Mouse (Mus musculus): ENCODE measurements at regions not wholly inside any gene's neighbourhood (a gene's known extent, or its start where the extent isn't known, plus 50 kb on each side); places are given as distances from the start of the nearest gene placed in this dataset.

DNA sequence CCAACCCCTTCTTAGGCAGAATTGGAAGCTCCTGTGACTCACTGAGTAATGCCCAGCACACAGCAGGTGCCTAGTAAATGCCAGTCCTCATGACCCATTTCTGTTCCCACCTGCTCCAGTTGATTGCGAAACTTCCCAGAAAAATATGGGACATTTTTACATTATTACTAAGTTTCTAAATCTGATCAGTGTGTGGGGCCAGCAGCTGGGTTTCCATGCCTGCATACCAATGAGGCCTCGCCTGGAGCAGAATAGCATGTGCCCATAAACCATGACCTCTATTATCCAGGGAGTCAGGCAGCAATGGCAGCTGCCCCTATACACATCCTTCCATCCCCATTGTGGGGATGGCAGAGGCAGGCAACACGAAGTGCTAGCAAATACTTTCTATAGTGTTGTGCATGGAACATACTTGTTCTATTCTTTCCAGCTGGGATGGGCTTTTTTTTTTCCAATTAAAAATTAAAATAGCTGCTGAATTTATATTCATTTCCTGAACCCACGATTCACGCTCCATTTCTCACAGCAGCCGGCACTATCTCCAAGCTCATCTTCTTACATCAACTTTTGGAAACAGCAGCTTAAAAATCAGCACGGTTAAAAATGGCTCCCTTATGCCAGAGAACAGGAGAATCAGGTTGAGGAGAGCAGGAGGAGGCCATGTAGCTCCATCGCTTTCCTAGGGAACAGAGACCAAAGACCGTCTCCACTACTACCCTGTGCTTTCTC is 214.5 kb upstream of the Eif4g2 start:
- H3K36me3 ChIP-seq (ENCODE audit: control insufficient read depth, insufficient read depth, low read length) = no peaks in the 10 kb centered on the region
- ATAC-seq = no peak
- H3K9ac ChIP-seq (ENCODE audit: low read depth, low read length) = no peak overlapping the region
- WGBS = 79% methylated on average over 9 of the region's 9 CpGs
- no peaks in the 10 kb centered on the region for H3K27me3 ChIP-seq (replicated peaks; ENCODE audit: control insufficient read depth, insufficient read depth, low read length)
- H3K27ac ChIP-seq (ENCODE audit: low read length) = no peak overlapping the region
- no peaks in the 10 kb centered on the region for H3K9me3 ChIP-seq (ENCODE audit: control insufficient read depth, low read length)
- no peak overlapping the region for H3K4me3 ChIP-seq (ENCODE audit: low read length)
- no peak overlapping the region for H3K4me2 ChIP-seq (ENCODE audit: low read depth, low read length)
- H3K4me1 ChIP-seq (ENCODE audit: control insufficient read depth, insufficient read depth, low read length) = no peaks in the 10 kb centered on the region

DNA sequence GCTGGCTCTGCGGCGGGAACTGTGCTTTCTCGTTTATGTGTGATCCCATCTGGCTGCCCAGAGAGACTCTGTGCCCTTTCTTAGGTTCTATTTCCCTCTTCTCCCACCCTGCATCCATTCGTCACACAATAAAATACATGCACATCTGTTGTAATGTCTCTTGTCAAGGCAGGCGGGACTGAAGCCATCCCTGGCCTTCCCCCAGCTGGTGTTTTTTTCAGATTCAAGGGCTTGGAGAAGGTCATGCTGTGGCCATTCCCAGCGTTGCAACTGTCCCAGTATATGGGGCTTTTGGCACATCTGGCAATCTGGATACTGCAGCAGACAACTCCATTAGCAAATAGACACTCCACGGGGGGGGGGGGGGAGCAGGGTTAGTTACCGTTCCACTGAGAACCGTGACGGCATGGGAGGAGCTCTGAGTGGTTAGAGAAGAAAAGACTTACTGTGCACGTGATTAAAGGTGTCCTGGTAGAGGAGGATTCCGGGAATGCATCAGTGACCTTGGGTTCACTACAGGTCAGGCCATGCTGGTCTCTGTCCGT is 200.7 kb upstream of the Eif4g2 start:
- Histone ChIP-seq H3K36me3 (ENCODE audit: control insufficient read depth, insufficient read depth, low read length) (no peaks in the 10 kb centered on the region), H3K4me2 (ENCODE audit: low read depth, low read length) (no peak overlapping the region), H3K9me3 (ENCODE audit: control insufficient read depth, low read length) (no peaks in the 10 kb centered on the region), H3K4me1 (ENCODE audit: control insufficient read depth, insufficient read depth, low read length) (no peaks in the 10 kb centered on the region), H3K27me3 (replicated peaks; ENCODE audit: control insufficient read depth, insufficient read depth, low read length) (no peaks in the 10 kb centered on the region), H3K4me3 (ENCODE audit: low read length) (no peak overlapping the region), H3K27ac (ENCODE audit: low read length) (no peak overlapping the region), H3K9ac (ENCODE audit: low read depth, low read length) (no peak overlapping the region)
- WGBS = 47% methylated on average over 13 of the region's 13 CpGs
- no peak for ATAC-seq

- Histone ChIP-seq H3K4me1 (ENCODE audit: control insufficient read depth, insufficient read depth, low read length) (no peaks in the 10 kb centered on the region), H3K9me3 (ENCODE audit: control insufficient read depth, low read length) (no peaks in the 10 kb centered on the region), H3K4me2 (ENCODE audit: low read depth, low read length) (no peak overlapping the region), H3K27me3 (replicated peaks; ENCODE audit: control insufficient read depth, insufficient read depth, low read length) (no peaks in the 10 kb centered on the region), H3K9ac (ENCODE audit: low read depth, low read length) (no peak overlapping the region), H3K4me3 (ENCODE audit: low read length) (no peak overlapping the region), H3K27ac (ENCODE audit: low read length) (no peak overlapping the region), H3K36me3 (ENCODE audit: control insufficient read depth, insufficient read depth, low read length) (no peaks in the 10 kb centered on the region)
- 51% methylated on average over 8 of the region's 8 CpGs for WGBS
- ATAC-seq = no peak
Observed at GRCm38 (mm10) chr7:111282314-111282713, 199.5 kb upstream of the Eif4g2 start.

DNA sequence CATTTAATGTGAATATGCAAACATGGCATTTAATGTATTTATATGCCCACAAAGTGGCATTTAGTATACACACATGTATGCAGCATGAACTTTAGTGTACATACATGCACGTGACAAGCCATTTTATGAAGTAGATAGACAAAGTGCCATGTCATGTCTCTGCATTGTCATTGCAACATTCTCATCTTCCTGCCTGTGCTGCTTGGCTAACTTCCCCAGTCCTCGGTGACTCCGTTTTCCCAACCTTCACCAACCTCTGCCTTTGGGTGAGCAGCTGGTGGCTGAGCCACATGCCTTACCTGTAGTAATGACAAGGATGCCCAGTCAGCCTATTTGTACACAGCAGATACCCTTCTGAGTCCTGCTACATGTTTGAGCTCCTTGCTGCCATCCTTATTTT is 194.9 kb upstream of the Eif4g2 start:
- Histone ChIP-seq H3K4me1 (ENCODE audit: control insufficient read depth, insufficient read depth, low read length) (no peaks in the 10 kb centered on the region), H3K36me3 (ENCODE audit: control insufficient read depth, insufficient read depth, low read length) (no peaks in the 10 kb centered on the region), H3K27me3 (replicated peaks; ENCODE audit: control insufficient read depth, insufficient read depth, low read length) (no peaks in the 10 kb centered on the region), H3K27ac (ENCODE audit: low read length) (no peak overlapping the region), H3K4me2 (ENCODE audit: low read depth, low read length) (no peak overlapping the region), H3K9ac (ENCODE audit: low read depth, low read length) (no peak overlapping the region), H3K9me3 (ENCODE audit: control insufficient read depth, low read length) (no peaks in the 10 kb centered on the region), H3K4me3 (ENCODE audit: low read length) (no peak overlapping the region)
- WGBS = 92% methylated on average over 3 of the region's 3 CpGs
- no peak for ATAC-seq

- Histone ChIP-seq H3K9me3 (ENCODE audit: control insufficient read depth, low read length) (no peaks in the 10 kb centered on the region), H3K36me3 (ENCODE audit: control insufficient read depth, insufficient read depth, low read length) (no peaks in the 10 kb centered on the region), H3K9ac (ENCODE audit: low read depth, low read length) (no peak overlapping the region), H3K4me3 (ENCODE audit: low read length) (no peak overlapping the region), H3K4me1 (ENCODE audit: control insufficient read depth, insufficient read depth, low read length) (no peaks in the 10 kb centered on the region), H3K27me3 (replicated peaks; ENCODE audit: control insufficient read depth, insufficient read depth, low read length) (0 out of 2 replicates have a peak, but pooled peaks cover 2% of the 10 kb centered on the region), H3K27ac (ENCODE audit: low read length) (no peak overlapping the region), H3K4me2 (ENCODE audit: low read depth, low read length) (no peak overlapping the region)
- no peak for ATAC-seq
- 90% methylated on average over 5 of the region's 5 CpGs for WGBS
Observed at GRCm38 (mm10) chr7:111273839-111274238, 191.0 kb upstream of the Eif4g2 start.

- H3K9ac ChIP-seq (ENCODE audit: low read depth, low read length) = no peak overlapping the region
- no peak for ATAC-seq
- 80% methylated on average over 4 of the region's 4 CpGs for WGBS
Observed at GRCm38 (mm10) chr7:111270874-111271273, 188.0 kb upstream of the Eif4g2 start.

DNA sequence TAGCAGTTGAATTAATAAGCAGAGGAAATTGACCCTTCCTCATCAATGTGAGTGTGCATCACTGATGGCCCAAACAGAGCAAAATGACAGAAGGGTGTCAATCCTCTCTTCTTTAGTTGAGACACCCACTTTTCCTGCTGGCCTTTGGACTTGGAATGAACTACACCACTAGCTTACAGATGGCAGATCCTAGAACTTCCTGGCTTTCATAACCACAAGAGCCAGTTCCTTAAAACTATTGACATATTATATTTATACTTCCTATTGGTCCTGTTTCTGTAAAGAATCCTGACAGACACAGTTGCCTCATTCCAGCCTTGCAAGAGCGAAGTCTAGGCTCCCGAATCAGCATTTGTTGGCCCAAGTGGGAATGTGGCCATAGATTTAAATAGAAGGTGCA is 185.4 kb upstream of the Eif4g2 start:
- Histone ChIP-seq H3K27me3 (replicated peaks; ENCODE audit: control insufficient read depth, insufficient read depth, low read length) (0 out of 2 replicates have a peak, but pooled peaks cover 2% of the 10 kb centered on the region), H3K36me3 (ENCODE audit: control insufficient read depth, insufficient read depth, low read length) (no peaks in the 10 kb centered on the region), H3K27ac (ENCODE audit: low read length) (no peak overlapping the region), H3K4me2 (ENCODE audit: low read depth, low read length) (no peak overlapping the region), H3K9ac (ENCODE audit: low read depth, low read length) (no peak overlapping the region), H3K9me3 (ENCODE audit: control insufficient read depth, low read length) (no peaks in the 10 kb centered on the region), H3K4me3 (ENCODE audit: low read length) (no peak overlapping the region), H3K4me1 (ENCODE audit: control insufficient read depth, insufficient read depth, low read length) (no peaks in the 10 kb centered on the region)
- WGBS = 96% methylated on average over 2 of the region's 2 CpGs
- ATAC-seq = no peak

More at GRCm38 (mm10) chr7:111270874-111271273, 188.0 kb upstream of the Eif4g2 start:
- Histone ChIP-seq H3K27ac (ENCODE audit: low read length) (no peak overlapping the region), H3K4me1 (ENCODE audit: control insufficient read depth, insufficient read depth, low read length) (no peaks in the 10 kb centered on the region), H3K36me3 (ENCODE audit: control insufficient read depth, insufficient read depth, low read length) (no peaks in the 10 kb centered on the region), H3K27me3 (replicated peaks; ENCODE audit: control insufficient read depth, insufficient read depth, low read length) (0 out of 2 replicates have a peak, but pooled peaks cover 2% of the 10 kb centered on the region), H3K4me3 (ENCODE audit: low read length) (no peak overlapping the region), H3K4me2 (ENCODE audit: low read depth, low read length) (no peak overlapping the region), H3K9me3 (ENCODE audit: control insufficient read depth, low read length) (no peaks in the 10 kb centered on the region)

GRCm38 (mm10) chr7:111263302-111263701 is 180.5 kb upstream of the Eif4g2 start:
- Histone ChIP-seq H3K9me3 (ENCODE audit: control insufficient read depth, low read length) (no peaks in the 10 kb centered on the region), H3K4me2 (ENCODE audit: low read depth, low read length) (no peak overlapping the region), H3K9ac (ENCODE audit: low read depth, low read length) (no peak overlapping the region), H3K4me1 (ENCODE audit: control insufficient read depth, insufficient read depth, low read length) (peaks cover 6% of the 10 kb centered on the region), H3K27me3 (replicated peaks; ENCODE audit: control insufficient read depth, insufficient read depth, low read length) (no peaks in the 10 kb centered on the region), H3K27ac (ENCODE audit: low read length) (no peak overlapping the region), H3K36me3 (ENCODE audit: control insufficient read depth, insufficient read depth, low read length) (no peaks in the 10 kb centered on the region), H3K4me3 (ENCODE audit: low read length) (no peak overlapping the region)
- WGBS = 84% methylated on average over 1 of the region's 1 CpGs
- ATAC-seq = no peak

DNA sequence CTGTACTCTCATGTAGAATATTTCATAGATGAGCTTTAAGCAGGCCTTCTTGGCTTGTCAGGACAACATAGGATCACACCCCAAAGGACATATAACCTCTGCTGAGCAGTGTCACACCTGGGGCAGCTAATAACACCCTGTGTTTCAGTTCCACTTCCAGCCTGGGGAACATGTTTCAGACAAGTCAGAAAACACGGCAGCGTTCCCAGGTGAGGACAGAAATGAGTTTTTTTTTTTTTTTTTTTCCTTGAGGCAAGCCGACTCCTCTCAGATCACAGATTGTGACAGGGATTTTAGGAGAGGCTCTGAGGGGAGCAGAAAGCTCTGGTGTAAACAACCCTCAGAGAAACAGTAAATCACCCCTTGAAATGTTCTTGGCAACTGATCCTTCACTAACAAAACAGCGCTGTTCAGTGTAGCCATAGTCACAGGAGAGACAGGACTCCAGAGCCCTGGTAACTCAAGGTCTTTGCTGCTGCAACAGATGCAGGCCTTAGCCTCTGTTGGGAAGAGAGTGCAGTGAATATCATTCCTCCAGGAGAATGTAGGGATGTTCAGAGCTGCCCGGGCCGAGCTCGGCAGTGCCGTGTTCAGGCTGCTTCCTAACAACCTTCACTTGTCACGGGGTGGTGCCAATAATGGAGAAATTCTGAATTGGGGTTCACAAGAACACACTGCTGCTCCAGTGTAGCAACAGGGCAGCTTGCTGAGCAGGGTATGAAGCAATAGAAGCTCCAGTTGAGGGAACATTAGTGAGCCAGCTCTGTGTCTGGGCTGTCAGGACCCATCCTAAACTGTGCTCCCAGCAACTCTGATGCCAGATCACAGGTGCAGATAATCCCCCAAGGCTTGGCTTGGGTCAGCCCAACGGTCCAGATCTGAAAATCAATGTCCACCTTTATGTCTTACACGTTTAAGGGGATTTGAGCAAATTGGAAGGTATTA is 177.1 kb upstream of the Eif4g2 start:
- Histone ChIP-seq H3K4me2 (ENCODE audit: low read depth, low read length) (no peak overlapping the region), H3K36me3 (ENCODE audit: control insufficient read depth, insufficient read depth, low read length) (no peaks in the 10 kb centered on the region), H3K27ac (ENCODE audit: low read length) (no peak overlapping the region), H3K4me1 (ENCODE audit: control insufficient read depth, insufficient read depth, low read length) (peaks cover 6% of the 10 kb centered on the region), H3K4me3 (ENCODE audit: low read length) (no peak overlapping the region), H3K27me3 (replicated peaks; ENCODE audit: control insufficient read depth, insufficient read depth, low read length) (no peaks in the 10 kb centered on the region), H3K9ac (ENCODE audit: low read depth, low read length) (no peak overlapping the region), H3K9me3 (ENCODE audit: control insufficient read depth, low read length) (no peaks in the 10 kb centered on the region; the same call in 1 of the 2 replicates)
- WGBS = 56% methylated on average over 11 of the region's 11 CpGs
- ATAC-seq = peak; percentile 68

All from intestine, embryonic 16.5 days (tissue).